Mouse (Mus musculus) erythroid progenitor cell, adult 5-6 weeks (primary cell): ENCODE measurements around the gene Dlk2. TPM values are rescaled to one million over a fixed set of nuclear protein-coding genes. Genes with fewer than 3 reads are reported as not detected.

Experiments used
- ATAC-seq: replicated peaks from 2 replicates; pipeline ENCODE4 v1.8.0; 2016; ENCODE audit warnings: moderate number of reproducible peaks, mild to moderate bottlenecking, moderate TSS enrichment, inconsistent platforms; ENCODE audit not compliant: poor library complexity, low FRiP score, severe bottlenecking
- total RNA-seq, 2 experiments: library from RNA; stranded (forward) in 1 of 2; stranded (reverse) in 1 of 2; fragments of 150-400 nt in 1 of 2; fragments of 186-747, 209-891 nt in 1 of 2; gene quantifications; 2 replicates each; pipeline versions ENCODE4 v1.2.3 to v1.2.4; 2015 to 2017; ENCODE audit warnings: low replicate concordance in 2 of 2

Dlk2 gene
- total RNA-seq, 2 experiments from 2014 or later: not detected

DNA sequence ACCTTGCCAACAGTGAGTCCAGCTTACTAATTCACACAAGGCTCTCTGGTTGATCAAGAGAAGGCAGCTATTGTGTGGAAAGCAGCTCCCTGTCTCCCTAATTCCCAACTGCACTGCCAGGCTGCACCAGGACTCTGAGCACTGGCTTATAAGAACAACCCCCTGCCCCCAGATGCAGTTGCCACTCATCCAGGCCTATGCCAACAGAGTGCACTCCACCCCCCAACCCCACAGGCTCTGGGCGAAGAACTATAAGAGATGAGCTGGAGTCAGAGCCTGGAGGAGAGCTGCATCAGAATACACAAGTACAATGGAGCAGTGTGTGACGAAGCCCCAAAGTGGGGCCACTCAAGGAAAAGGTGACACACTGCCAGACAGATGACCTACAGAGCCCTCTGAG, 25.2 kb upstream of the Dlk2 start:
- ATAC-seq: no peak

GRCm38 (mm10) chr17:46272675-46273074, 24.5 kb upstream of the Dlk2 start:
- no peak for ATAC-seq

- no peak for ATAC-seq
These were observed 23.4 kb upstream of the Dlk2 start for GRCm38 (mm10) chr17:46273803-46274236.

DNA sequence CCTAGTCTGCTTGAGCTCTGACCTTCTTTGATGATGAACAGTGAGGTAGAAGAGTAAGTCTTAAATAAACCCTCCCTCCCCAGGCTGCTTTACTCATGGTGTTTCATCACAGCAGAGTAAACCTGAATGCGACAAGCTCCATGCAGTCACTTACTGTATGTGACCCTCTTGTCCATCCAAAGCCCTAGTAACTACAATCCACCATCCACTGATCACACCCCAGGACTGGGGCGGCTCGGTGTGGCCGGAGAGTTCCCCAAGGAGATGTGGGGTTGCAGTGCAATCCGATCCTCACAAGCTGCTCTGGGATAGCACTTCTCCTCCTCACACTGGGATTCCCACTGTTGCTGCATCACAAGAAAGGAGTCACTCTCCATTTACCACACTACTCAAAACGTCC, 22.8 kb upstream of the Dlk2 start:
- ATAC-seq: no peak

DNA sequence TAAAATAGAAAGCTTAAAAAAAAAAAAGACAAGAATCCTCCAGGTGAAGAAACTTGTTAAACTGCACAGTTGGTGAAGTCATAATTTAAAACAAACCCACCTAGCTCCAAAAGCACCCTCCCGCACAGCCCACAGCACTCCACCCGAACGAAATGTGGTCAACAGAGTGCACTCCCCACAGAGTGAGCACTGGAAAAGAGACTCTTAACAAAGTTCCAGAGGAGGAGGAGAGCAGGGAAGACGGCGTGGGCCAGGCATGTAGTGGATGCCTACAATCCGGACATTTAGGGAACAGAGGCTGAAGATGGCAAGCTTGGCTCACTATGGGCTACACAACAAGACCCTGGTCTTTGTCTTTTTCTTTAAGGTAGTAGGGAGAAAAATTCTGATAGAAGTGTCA, 22.2 kb upstream of the Dlk2 start:
- ATAC-seq: no peak

DNA sequence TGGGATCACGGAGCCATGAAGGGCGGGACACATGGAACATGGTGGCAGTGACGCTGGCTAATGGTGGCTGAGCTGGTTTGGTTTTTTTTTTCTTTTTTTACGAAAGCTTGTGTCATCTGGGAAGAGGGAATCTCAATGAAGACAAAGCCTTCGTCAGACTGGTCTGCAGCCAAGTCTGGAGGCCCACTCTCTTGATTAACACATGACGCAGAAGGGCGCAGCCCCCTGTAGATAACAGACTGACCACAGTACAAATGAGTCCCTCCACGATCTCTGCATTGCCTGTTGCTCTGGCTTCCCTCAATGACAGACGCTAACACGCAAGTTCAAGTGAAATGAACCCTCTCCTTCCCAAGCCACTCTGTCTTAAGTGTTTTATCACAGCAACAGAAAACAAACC, 21.7 kb upstream of the Dlk2 start:
- ATAC-seq: no peak

DNA sequence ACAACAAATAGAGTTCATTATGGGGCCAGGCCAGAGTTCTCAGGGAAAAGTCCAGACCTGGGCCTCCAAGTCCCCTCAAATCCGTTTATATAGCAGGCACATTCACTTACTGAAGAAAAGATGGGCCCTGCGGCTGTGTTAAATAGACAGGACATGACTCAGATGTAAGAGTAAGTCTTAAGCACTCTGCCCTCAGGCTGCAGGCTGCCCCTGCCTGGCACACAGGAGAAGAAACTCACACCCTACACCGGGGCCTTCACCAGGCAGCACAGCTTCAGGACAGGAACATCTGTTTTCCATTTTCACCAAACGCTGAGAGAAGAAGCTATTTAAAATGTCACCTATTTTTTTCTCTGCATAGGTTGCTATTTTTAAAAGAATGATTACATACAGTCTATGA, 19.6 kb upstream of the Dlk2 start:
- no peak for ATAC-seq

DNA sequence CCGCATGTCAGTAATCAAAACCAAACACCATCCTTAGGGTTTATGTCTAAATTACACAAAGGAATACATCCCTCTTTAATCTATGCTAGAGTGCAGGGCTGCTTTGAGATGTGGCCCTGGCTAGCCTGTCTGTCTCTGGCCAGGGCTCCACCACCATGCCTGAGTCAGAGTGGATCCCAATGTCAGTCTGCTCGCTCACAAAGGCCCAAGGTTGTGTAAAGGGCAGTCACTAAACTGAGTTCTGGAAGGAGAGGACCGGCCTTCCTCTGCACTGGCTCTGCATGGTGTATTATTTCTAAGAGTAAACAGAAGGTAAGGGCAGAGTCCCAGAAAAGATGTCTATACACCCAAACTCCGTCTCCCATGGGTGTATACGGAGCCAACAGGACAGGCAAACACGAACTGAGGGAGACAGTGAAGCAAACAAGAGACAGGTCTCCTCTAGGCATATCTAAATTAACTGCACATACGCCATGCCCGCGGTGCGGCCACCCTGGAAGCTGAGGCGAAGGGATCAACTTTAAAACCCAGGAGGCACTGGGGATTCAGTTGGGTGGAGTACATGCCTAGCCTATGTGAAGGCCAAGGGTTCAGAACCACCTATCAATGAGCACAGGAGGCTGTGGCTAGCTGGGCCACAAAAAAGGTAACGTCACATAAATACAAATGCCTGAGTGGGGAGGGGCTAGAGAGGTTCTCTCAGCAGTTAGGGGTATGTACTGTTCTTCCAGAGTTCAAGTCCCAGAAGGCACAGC, 19.0 kb upstream of the Dlk2 start:
- no peak for ATAC-seq

DNA sequence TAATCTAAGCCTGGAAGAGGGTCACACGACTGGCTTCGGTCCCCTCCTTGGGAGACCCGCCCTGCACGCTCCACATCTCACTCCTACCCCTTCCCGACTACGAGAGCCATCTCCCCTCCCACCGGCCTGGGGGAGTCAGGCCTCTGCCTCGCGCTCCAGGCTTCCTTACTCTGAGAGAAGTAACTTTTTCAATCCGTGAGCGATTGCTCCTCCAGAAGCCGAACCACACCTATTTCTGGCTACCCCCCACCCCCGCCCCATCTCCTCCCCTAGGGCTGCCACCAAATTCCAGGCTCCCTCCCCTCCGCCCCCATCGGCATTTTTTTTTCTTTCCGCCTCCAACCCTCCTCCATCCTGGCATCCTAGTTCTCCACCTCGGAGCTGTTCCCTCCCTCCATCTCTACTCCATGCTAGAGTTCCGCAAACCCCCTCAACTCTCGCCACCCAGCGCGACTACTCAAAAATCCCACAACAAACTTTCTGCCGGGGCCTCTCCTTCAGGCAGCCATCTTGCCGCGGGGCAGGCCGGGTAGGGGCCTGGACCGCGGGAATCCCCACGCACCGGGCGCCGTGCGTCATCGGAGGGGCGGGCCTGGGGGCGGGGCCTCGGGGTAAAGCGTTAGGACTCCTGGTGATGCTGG, 14.6 kb upstream of the Dlk2 start, which contains the start of gene Tjap1:
Gene Tjap1, minus strand, starts transcription at position 544 of the 641 bp plus-strand sequence.
- ATAC-seq: peak; percentile 98

DNA sequence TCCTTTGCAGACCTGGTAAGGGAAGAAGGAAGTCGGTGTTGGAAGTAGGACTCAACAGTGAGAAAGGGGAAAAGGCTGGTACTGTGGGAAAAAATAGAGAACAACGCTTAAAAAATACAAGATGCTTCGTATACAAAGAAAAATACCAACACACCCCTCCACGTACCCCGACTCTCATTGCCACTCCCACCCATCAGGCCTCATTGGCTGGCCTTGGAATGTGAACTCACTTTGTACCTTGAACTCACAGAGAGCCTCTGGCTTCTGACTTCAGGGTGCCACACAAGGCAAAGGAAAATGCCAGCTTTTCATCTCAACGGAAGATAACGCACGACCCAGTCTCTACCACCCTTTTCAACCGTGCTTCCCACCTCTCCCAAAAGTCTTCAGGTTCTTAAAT, 14.1 kb upstream of the Dlk2 start:
- ATAC-seq: 0 out of 2 replicates have a peak, but pooled peaks have one; percentile 12

GRCm38 (mm10) chr17:46283911-46284310, 13.3 kb upstream of the Dlk2 start:
- no peak for ATAC-seq

- ATAC-seq: no peak
These were observed 12.6 kb upstream of the Dlk2 start for GRCm38 (mm10) chr17:46284653-46285052.

GRCm38 (mm10) chr17:46285407-46285806, 11.8 kb upstream of the Dlk2 start:
- no peak for ATAC-seq

- no peak for ATAC-seq
These were observed 9.5 kb upstream of the Dlk2 start for GRCm38 (mm10) chr17:46287678-46288095.

DNA sequence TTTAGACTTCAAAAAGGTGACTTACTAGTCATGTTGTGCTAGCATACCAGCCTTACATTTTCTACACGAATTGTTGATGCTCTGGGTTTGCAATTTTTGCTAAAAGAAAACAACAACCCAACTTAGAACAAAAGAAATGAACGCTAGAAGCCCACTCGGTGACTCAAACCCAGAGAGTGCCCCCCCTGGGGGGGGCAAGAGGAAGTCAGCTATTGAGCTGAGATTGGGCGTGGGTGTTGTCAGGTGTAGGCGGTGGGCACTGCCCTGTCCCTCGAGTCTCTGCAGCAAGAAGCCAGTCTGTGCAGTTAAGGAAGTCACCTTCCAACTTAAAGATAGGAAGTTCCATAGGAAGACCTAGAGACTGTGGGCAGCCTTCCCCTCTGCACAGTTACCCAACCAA, 620 bp upstream of the Dlk2 start:
- no peak for ATAC-seq

DNA sequence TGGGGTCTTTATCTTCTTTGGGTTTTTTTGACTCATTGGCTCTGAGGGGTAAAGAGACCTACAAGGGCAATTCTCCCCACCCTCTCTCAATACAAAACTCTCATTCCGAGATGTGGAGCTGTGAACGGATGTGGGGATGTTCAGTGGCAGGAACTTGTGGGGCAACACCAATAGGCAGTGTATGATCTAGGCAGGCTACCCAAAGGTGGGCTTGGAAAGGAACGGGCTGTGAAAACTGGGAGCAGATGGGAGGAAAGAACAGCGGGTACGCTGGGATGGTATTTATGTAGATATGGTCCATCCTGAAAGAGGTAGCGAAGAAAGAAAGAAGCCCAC, 225 bp upstream of the Dlk2 start:
- no peak for ATAC-seq

DNA sequence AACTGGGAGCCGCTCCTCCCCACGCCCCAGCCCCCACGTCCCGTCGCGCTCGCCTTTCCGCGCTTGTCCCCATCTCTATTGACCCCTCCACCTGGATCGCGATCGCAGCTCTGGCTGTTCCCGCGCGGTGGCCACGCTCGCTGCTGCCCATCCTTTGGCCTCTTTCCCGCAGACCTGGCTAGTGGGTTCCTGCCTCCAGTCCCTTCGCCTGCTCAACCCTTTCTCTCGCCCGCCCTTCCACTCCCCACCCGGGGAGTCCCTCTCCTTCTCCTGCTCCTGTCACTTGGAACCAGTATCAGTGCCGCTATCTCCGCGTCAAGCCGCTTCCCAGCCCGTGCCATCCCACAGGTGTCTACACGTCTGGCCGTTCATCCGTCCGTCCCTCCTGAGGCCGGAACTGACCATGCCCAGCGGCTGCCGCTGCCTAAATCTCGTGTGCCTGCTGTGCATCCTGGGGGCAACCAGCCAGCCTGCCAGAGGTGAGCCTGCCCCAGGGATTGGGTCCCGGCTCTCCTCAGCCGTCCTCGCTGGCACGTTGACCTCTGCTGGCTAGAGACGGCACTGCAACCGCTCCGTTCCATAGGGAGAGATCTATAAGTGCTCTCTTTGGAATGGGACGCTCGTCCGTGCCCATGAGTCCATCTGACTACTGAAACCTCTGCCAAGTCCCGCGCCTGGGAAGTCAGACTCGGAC, 1.1 kb downstream of the Dlk2 start:
- peak; percentile 75 for ATAC-seq

- no peak for ATAC-seq
These were observed 4.7 kb downstream of the Dlk2 start for GRCm38 (mm10) chr17:46301892-46302291.

- no peak for ATAC-seq
These were observed 7.0 kb downstream of the Dlk2 start for GRCm38 (mm10) chr17:46304184-46304583.

GRCm38 (mm10) chr17:46306956-46307355, 9.7 kb downstream of the Dlk2 start:
- no peak for ATAC-seq

DNA sequence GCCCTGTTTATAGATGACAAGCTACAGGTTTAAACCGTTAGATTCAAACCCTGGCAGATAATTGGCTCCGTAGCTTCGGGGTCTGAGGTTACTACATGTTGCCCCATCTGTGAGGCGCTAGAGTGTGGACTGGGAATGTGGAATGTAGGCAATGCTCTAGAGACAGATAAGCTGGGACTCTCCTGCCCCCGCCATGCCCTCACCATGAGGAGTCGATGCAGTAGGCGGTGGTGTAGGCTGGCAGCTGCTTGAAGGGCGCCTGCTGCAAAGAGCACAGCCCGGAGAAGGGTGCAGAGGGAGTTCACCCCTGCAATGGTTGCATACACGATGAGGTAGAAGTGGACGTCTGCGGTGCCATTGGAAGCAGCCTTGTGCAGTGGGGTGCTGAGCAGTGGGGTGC, 12.6 kb downstream of the Dlk2 start:
- ATAC-seq: no peak
